In the genomic region with DNA sequence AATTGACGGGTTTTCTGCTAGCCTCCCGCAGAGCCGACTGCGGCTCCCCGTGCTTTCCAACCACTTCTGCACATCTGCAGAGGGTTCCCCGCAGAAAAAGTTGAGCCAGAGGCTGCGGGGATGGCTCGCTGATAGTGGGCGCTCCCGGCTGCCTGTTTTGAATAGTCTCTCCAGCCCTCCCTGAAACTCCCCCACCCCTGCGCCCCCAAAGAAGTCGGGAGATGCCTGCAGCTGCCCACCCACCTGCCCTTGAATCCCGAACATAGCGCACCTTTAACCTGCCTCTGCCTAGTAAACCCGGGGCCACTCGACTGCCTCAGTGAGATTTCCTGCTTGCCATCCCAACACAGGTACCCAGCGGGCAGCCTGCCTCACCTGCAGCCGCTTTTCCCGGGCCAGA, we compare ENCODE assay signal across 10 mouse cellular contexts. TPM values are rescaled to one million over a fixed set of nuclear protein-coding genes. Genes with fewer than 3 reads are reported as not detected.
DNase-seq lines count a peak whose midpoint lies in the region; ATAC-seq lines count a peak whose summit lies in the region.
"Had no signal": no experiment of that assay in that cellular context is flagged by ENCODE, and none has a peak within 500 bp of the region (broad histone marks: within the 10 kb centered on the region; RNA-seq: fewer than 3 reads in every experiment).

No protein-coding gene starts in this region.

- H3K4me2 ChIP-seq in kidney, embryonic 16.5 days (replicated peaks; ENCODE audit: low read depth, low read length): peak overlapping the region; percentile 91
- H3K4me2 ChIP-seq in midbrain, embryonic 11.5 days: peak overlapping the region; percentile 91

- H3K36me3 ChIP-seq in kidney, embryonic 16.5 days (ENCODE audit: insufficient read depth, low read length): no peaks in the 10 kb centered on the region
- H3K36me3 ChIP-seq in embryonic facial prominence, embryonic 10.5 days (replicated peaks): no peaks in the 10 kb centered on the region
- no peaks in the 10 kb centered on the region for H3K36me3 ChIP-seq in hindbrain, embryonic 10.5 days
- H3K36me3 ChIP-seq in midbrain, embryonic 11.5 days (ENCODE audit: control insufficient read depth, insufficient read depth, low read length): no peaks in the 10 kb centered on the region

- no peak for ATAC-seq in kidney, embryonic 16.5 days (ENCODE audit: low FRiP score, low TSS enrichment)
- ATAC-seq in midbrain, embryonic 11.5 days (ENCODE audit: low FRiP score): peak; percentile 19; the same call in 1 of the 2 replicates
- no peak for ATAC-seq in inflammation-experienced regulatory T-cells, adult 6 months
- ATAC-seq in granulocyte monocyte progenitor cell, adult 5-6 weeks (replicated peaks; ENCODE audit: poor library complexity, severe bottlenecking): no peak

- peaks cover 75% of the 10 kb centered on the region for H3K27me3 ChIP-seq in kidney, embryonic 16.5 days (ENCODE audit: insufficient read depth, low read length)
- peaks cover 96% of the 10 kb centered on the region for H3K27me3 ChIP-seq in embryonic facial prominence, embryonic 10.5 days (replicated peaks; ENCODE audit: low read depth, poor library complexity, severe bottlenecking)
- H3K27me3 ChIP-seq in hindbrain, embryonic 10.5 days (ENCODE audit: insufficient read depth, poor library complexity, severe bottlenecking): peaks cover 84% of the 10 kb centered on the region
- H3K27me3 ChIP-seq in midbrain, embryonic 11.5 days (ENCODE audit: control insufficient read depth, insufficient read depth, low read length): peaks cover 53% of the 10 kb centered on the region

- H3K9ac ChIP-seq in kidney, embryonic 16.5 days (replicated peaks; ENCODE audit: low read length): 0 out of 2 replicates have a peak overlapping the region, but pooled peaks have one; percentile 20
- peak overlapping the region; percentile 54 for H3K9ac ChIP-seq in midbrain, embryonic 11.5 days (ENCODE audit: low read length)

- H3K9me3 ChIP-seq in kidney, embryonic 16.5 days (ENCODE audit: low read length): no peaks in the 10 kb centered on the region
- no peaks in the 10 kb centered on the region for H3K9me3 ChIP-seq in embryonic facial prominence, embryonic 10.5 days
- H3K9me3 ChIP-seq in hindbrain, embryonic 10.5 days: no peaks in the 10 kb centered on the region
- H3K9me3 ChIP-seq in midbrain, embryonic 11.5 days (ENCODE audit: control insufficient read depth, low read length): no peaks in the 10 kb centered on the region

- H3K27ac ChIP-seq in kidney, embryonic 16.5 days (ENCODE audit: low read length): no peak overlapping the region
- peak overlapping the region; percentile 61; the same call in 1 of the 2 replicates for H3K27ac ChIP-seq in embryonic facial prominence, embryonic 10.5 days (replicated peaks)
- peak overlapping the region; percentile 82 for H3K27ac ChIP-seq in hindbrain, embryonic 10.5 days
- no peak overlapping the region for H3K27ac ChIP-seq in midbrain, embryonic 11.5 days (ENCODE audit: low read depth, low read length)

- H3K4me3 ChIP-seq in kidney, embryonic 16.5 days (ENCODE audit: low read length): peak overlapping the region; percentile 48
- peak overlapping the region; percentile 65 for H3K4me3 ChIP-seq in embryonic facial prominence, embryonic 10.5 days
- H3K4me3 ChIP-seq in hindbrain, embryonic 10.5 days: peak overlapping the region; percentile 63
- peak overlapping the region; percentile 46 for H3K4me3 ChIP-seq in midbrain, embryonic 11.5 days (ENCODE audit: low read depth, low read length)
- H3K4me3 ChIP-seq: erythroblast, embryonic 14.5 days had no signal

- peaks cover 26% of the 10 kb centered on the region for H3K4me1 ChIP-seq in kidney, embryonic 16.5 days (ENCODE audit: insufficient read depth, low read length)
- peaks cover 33% of the 10 kb centered on the region for H3K4me1 ChIP-seq in embryonic facial prominence, embryonic 10.5 days
- peaks cover 34% of the 10 kb centered on the region for H3K4me1 ChIP-seq in hindbrain, embryonic 10.5 days (replicated peaks)
- peaks cover 12% of the 10 kb centered on the region for H3K4me1 ChIP-seq in midbrain, embryonic 11.5 days (ENCODE audit: control insufficient read depth, insufficient read depth, low read length)

- WGBS in kidney, embryonic 16.5 days: 0% methylated on average over 19 of the region's 19 CpGs
- WGBS in embryonic facial prominence, embryonic 10.5 days: under 1% methylated on average over 19 of the region's 19 CpGs
- 0% methylated on average over 19 of the region's 19 CpGs for WGBS in hindbrain, embryonic 10.5 days
- 0% methylated on average over 19 of the region's 19 CpGs for WGBS in midbrain, embryonic 11.5 days

- DNase-seq in kidney, postnatal 25 days: no peak
- DNase-seq in embryonic facial prominence, embryonic 10.5 days (ENCODE audit: low spot score): peak; percentile 37
- DNase-seq in hindbrain, embryonic 10.5 days (ENCODE audit: low spot score): no peak
- peak; percentile 91 for DNase-seq in midbrain, embryonic 11.5 days (ENCODE audit: low spot score, missing footprints)
- DNase-seq in spleen, postnatal 14 days (ENCODE audit: low spot score in 2 of 2): no peak

RNA-seq across cellular contexts. Expression of a gene that starts 0.5 kb away (rescaled TPM):
- polyA plus RNA-seq in kidney, embryonic 16.5 days (2015; fragmentation: Nextera tagmentation; extraction: Ambion mirVana): 0.74 and 0.86 TPM in 2 replicates
- polyA plus RNA-seq in embryonic facial prominence, embryonic 10.5 days (2016; fragmentation: Nextera tagmentation; extraction: Ambion mirVana): 0.77 and 0.87 TPM in 2 replicates
- polyA plus RNA-seq in hindbrain, embryonic 10.5 days (2016; fragmentation: Nextera tagmentation; extraction: Ambion mirVana): 1.0 and 2.4 TPM in 2 replicates
- polyA plus RNA-seq in midbrain, embryonic 11.5 days (2014; fragmentation: Nextera tagmentation; extraction: Ambion mirVana): 0.95 and 1.1 TPM in 2 replicates
- polyA plus RNA-seq in inflammation-experienced regulatory T-cells, adult 6 months (2017; shearing (Covaris generic)): 1 to 10 TPM; 1.4 to 3.3 (median 2.4) TPM
- total RNA-seq in granulocyte monocyte progenitor cell, adult 5-6 weeks (2014; fragmentation: Nextera tagmentation): not detected in 2 replicates
- total RNA-seq in granulocyte monocyte progenitor cell, adult 5-6 weeks (2017): under 0.01 TPM in 1 of 2 replicates, not detected in the other

RNA-seq across cellular contexts. Expression of a gene that starts 50.1 kb away (rescaled TPM):
- not detected in 2 replicates for polyA plus RNA-seq in kidney, embryonic 16.5 days (2015; fragmentation: Nextera tagmentation; extraction: Ambion mirVana)
- polyA plus RNA-seq in embryonic facial prominence, embryonic 10.5 days (2016; fragmentation: Nextera tagmentation; extraction: Ambion mirVana): 0.14 TPM in 1 of 2 replicates, not detected in the other
- not detected in 2 replicates for polyA plus RNA-seq in hindbrain, embryonic 10.5 days (2016; fragmentation: Nextera tagmentation; extraction: Ambion mirVana)
- not detected in 2 replicates for polyA plus RNA-seq in midbrain, embryonic 11.5 days (2014; fragmentation: Nextera tagmentation; extraction: Ambion mirVana)
- polyA plus RNA-seq in inflammation-experienced regulatory T-cells, adult 6 months (2017; shearing (Covaris generic)): not detected
- total RNA-seq in granulocyte monocyte progenitor cell, adult 5-6 weeks (2014; fragmentation: Nextera tagmentation): not detected in 2 replicates
- total RNA-seq in granulocyte monocyte progenitor cell, adult 5-6 weeks (2017): not detected in 2 replicates
- total RNA-seq: left cerebral cortex, postnatal 36 days had no signal
- polyA plus RNA-seq: erythroblast, embryonic 14.5 days had no signal

RNA-seq across cellular contexts. Expression of a gene that starts 50.7 kb away (rescaled TPM):
- 28.8 and 34.6 TPM in 2 replicates for polyA plus RNA-seq in kidney, embryonic 16.5 days (2015; fragmentation: Nextera tagmentation; extraction: Ambion mirVana)
- polyA plus RNA-seq in embryonic facial prominence, embryonic 10.5 days (2016; fragmentation: Nextera tagmentation; extraction: Ambion mirVana): 29.0 and 32.2 TPM in 2 replicates
- polyA plus RNA-seq in hindbrain, embryonic 10.5 days (2016; fragmentation: Nextera tagmentation; extraction: Ambion mirVana): 37.8 and 39.6 TPM in 2 replicates
- 41.8 and 43.8 TPM in 2 replicates for polyA plus RNA-seq in midbrain, embryonic 11.5 days (2014; fragmentation: Nextera tagmentation; extraction: Ambion mirVana)
- 10 to 100 TPM in 2 of 3 experiments, 1 to 10 TPM in 1; 8.9 to 18.4 (median 11.6) TPM for polyA plus RNA-seq in inflammation-experienced regulatory T-cells, adult 6 months (2017; shearing (Covaris generic))
- 2.9 and 14.3 TPM in 2 replicates for total RNA-seq in granulocyte monocyte progenitor cell, adult 5-6 weeks (2014; fragmentation: Nextera tagmentation)
- total RNA-seq in granulocyte monocyte progenitor cell, adult 5-6 weeks (2017): 7.7 and 9.4 TPM in 2 replicates

Comparison
In these comparisons a context has a peak if more than half of its experiments do, and no peak if none do; other contexts are left out.
1. H3K27ac ChIP-seq: peak in embryonic facial prominence, embryonic 10.5 days (single experiment) and hindbrain, embryonic 10.5 days (single experiment); none in kidney, embryonic 16.5 days (single experiment) and midbrain, embryonic 11.5 days (single experiment).
2. DNase-seq: peak in embryonic facial prominence, embryonic 10.5 days (single experiment) and midbrain, embryonic 11.5 days (single experiment); none in kidney, postnatal 25 days (0 of 2), hindbrain, embryonic 10.5 days (single experiment) and spleen, postnatal 14 days (0 of 2).
3. Peak in every context shown above with its lines, with median percentiles within 50 percentile points of each other: H3K4me3 ChIP-seq.